Mouse (Mus musculus) neural tube, embryonic 13.5 days (tissue): ENCODE measurements around the gene Tulp2. TPM values are rescaled to one million over a fixed set of nuclear protein-coding genes. Genes with fewer than 3 reads are reported as not detected.
"Not testable (repeated sequence)": the region's sequence is repeated elsewhere in the genome, so short reads cannot be mapped to it uniquely, and the experiment has no call there.

Source experiments
- ATAC-seq: fragments of 200-750 bp; cut with Nextera tagmentation; 2 replicates; pipeline ENCODE4 v1.8.0; 2017; ENCODE audit warnings: low read depth, mild to moderate bottlenecking, moderate TSS enrichment, moderate library complexity
- H3K27ac ChIP-seq: fragments of 300-500 bp; sonication (generic); replicated peaks from 2 replicates; pipeline ENCODE4 v1.5.1; 2015; ENCODE audit warnings: moderate library complexity, mild to moderate bottlenecking, inconsistent platforms
- H3K27me3 ChIP-seq: fragments of 300-500 bp; sonication (generic); 2 replicates; pipeline ENCODE4 v1.6.1; 2015; ENCODE audit warnings: mild to moderate bottlenecking, inconsistent platforms
- H3K36me3 ChIP-seq: fragments of 300-500 bp; sonication (generic); 2 replicates; pipeline ENCODE4 v1.6.1; 2015; ENCODE audit warnings: mild to moderate bottlenecking, inconsistent platforms
- H3K4me1 ChIP-seq: fragments of 300-500 bp; sonication (generic); replicated peaks from 2 replicates; pipeline ENCODE4 v1.6.1; 2015; ENCODE audit warnings: inconsistent platforms
- H3K4me2 ChIP-seq: fragments of 300-500 bp; sonication (generic); 2 replicates; pipeline ENCODE4 v1.6.1; 2015; ENCODE audit warnings: inconsistent platforms, mild to moderate bottlenecking, moderate library complexity
- H3K4me3 ChIP-seq: fragments of 300-500 bp; sonication (generic); 2 replicates; pipeline ENCODE4 v1.5.1; 2015; ENCODE audit warnings: mild to moderate bottlenecking, inconsistent platforms
- H3K9ac ChIP-seq: fragments of 300-500 bp; sonication (generic); 2 replicates; pipeline ENCODE4 v1.6.1; 2015; ENCODE audit warnings: moderate library complexity, mild to moderate bottlenecking, inconsistent platforms
- H3K9me3 ChIP-seq: fragments of 300-500 bp; sonication (generic); 2 replicates; pipeline ENCODE4 v1.6.1; 2016; ENCODE audit warnings: inconsistent platforms
- WGBS: fragments of 180-500 bp; shearing (Covaris S2); methylation state at CpG from one replicate; pipeline ENCODE4 v1.1.7; 2015; 5-methylcytosine and 5-hydroxymethylcytosine counted together
- polyA plus RNA-seq: library from polyadenylated mRNA; unstranded; fragments of >200 nt; fragmentation: Nextera tagmentation; extraction: Ambion mirVana; gene quantifications from 2 replicates; pipeline ENCODE4 v1.2.1, GENCODE M21; 2015

Gene Tulp2
- polyA plus RNA-seq, 1 experiment from 2014 or later = 0.13 TPM

GRCm38 (mm10) chr7:45461781-45462180, 19.9 kb upstream of the Tulp2 start:
- Histone ChIP-seq H3K4me3 (no peak overlapping the region), H3K36me3 (peaks cover 56% of the 10 kb centered on the region), H3K27me3 (no peaks in the 10 kb centered on the region), H3K27ac (peak overlapping the region; percentile 54; the same call in 1 of the 2 replicates), H3K9me3 (no peaks in the 10 kb centered on the region), H3K9ac (peak overlapping the region; percentile 54), H3K4me2 (no peak overlapping the region), H3K4me1 (peaks cover 64% of the 10 kb centered on the region)
- WGBS = 72% methylated on average over 4 of the region's 4 CpGs
- ATAC-seq = no peak

- Histone ChIP-seq H3K4me2 (no peak overlapping the region), H3K36me3 (peaks cover 51% of the 10 kb centered on the region), H3K4me1 (peaks cover 62% of the 10 kb centered on the region), H3K27me3 (no peaks in the 10 kb centered on the region), H3K9me3 (no peaks in the 10 kb centered on the region), H3K4me3 (no peak overlapping the region), H3K9ac (no peak overlapping the region), H3K27ac (no peak overlapping the region)
- WGBS = 95% methylated on average over 4 of the region's 4 CpGs
- no peak for ATAC-seq
Observed at GRCm38 (mm10) chr7:45462325-45462724, 19.4 kb upstream of the Tulp2 start.

- H3K27ac ChIP-seq, H3K9ac ChIP-seq, H3K4me2 ChIP-seq, H3K27me3 ChIP-seq, H3K9me3 ChIP-seq, H3K4me3 ChIP-seq, ATAC-seq: not testable (repeated sequence)
- Histone ChIP-seq H3K4me1 (peaks cover 59% of the 10 kb centered on the region), H3K36me3 (peaks cover 45% of the 10 kb centered on the region)
- WGBS = 85% methylated on average over 4 of the region's 4 CpGs
Observed at GRCm38 (mm10) chr7:45462868-45463267, 18.8 kb upstream of the Tulp2 start.

- no peak overlapping the region for H3K27ac ChIP-seq
- H3K27me3 ChIP-seq = no peaks in the 10 kb centered on the region
- H3K36me3 ChIP-seq = peaks cover 40% of the 10 kb centered on the region
- no peak for ATAC-seq
- no peak overlapping the region for H3K4me3 ChIP-seq
- peaks cover 53% of the 10 kb centered on the region for H3K4me1 ChIP-seq
- H3K9me3 ChIP-seq = no peaks in the 10 kb centered on the region
- H3K9ac ChIP-seq = no peak overlapping the region
- 95% methylated on average over 7 of the region's 7 CpGs for WGBS
- H3K4me2 ChIP-seq = no peak overlapping the region
Observed at GRCm38 (mm10) chr7:45463987-45464778, 17.5 kb upstream of the Tulp2 start.

GRCm38 (mm10) chr7:45465112-45465511, 16.6 kb upstream of the Tulp2 start:
- H3K4me3 ChIP-seq = peak overlapping the region; percentile 94
- H3K9ac ChIP-seq = 0 out of 2 replicates have a peak overlapping the region, but pooled peaks have one; percentile 93
- peaks cover 40% of the 10 kb centered on the region for H3K36me3 ChIP-seq
- peaks cover 51% of the 10 kb centered on the region for H3K4me1 ChIP-seq
- peak overlapping the region; percentile 87 for H3K4me2 ChIP-seq
- H3K9me3 ChIP-seq = no peaks in the 10 kb centered on the region
- no peak overlapping the region for H3K27ac ChIP-seq
- H3K27me3 ChIP-seq = no peaks in the 10 kb centered on the region
- no peak for ATAC-seq
- 96% methylated on average over 12 of the region's 12 CpGs for WGBS

- peaks cover 40% of the 10 kb centered on the region for H3K36me3 ChIP-seq
- peak overlapping the region; percentile 94 for H3K4me3 ChIP-seq
- 81% methylated on average over 9 of the region's 9 CpGs for WGBS
Observed at GRCm38 (mm10) chr7:45465549-45465948, 16.1 kb upstream of the Tulp2 start.

GRCm38 (mm10) chr7:45466283-45467089, 15.2 kb upstream of the Tulp2 start, which contains the start of gene Bax:
TSS of gene Bax (minus strand) at chr7:45466898.
- peak within 1 kb of the TSS; percentile 93 for H3K9ac ChIP-seq
- H3K4me2 ChIP-seq = peak within 1 kb of the TSS; percentile 87
- H3K4me3 ChIP-seq = peak within 1 kb of the TSS; percentile 94
- H3K36me3 ChIP-seq = peaks cover 40% of the 10 kb centered on the region
- H3K4me1 ChIP-seq = peaks cover 38% of the 10 kb centered on the region
- peak within 1 kb of the TSS; percentile 82 for H3K27ac ChIP-seq
- peak; percentile 75 for ATAC-seq
- H3K27me3 ChIP-seq = no peaks in the 10 kb centered on the region
- under 1% methylated on average over 55 of the region's 58 CpGs for whole genome bisulfite sequencing
- H3K9me3 ChIP-seq = no peaks in the 10 kb centered on the region

More at GRCm38 (mm10) chr7:45465549-45465948, 16.1 kb upstream of the Tulp2 start:
- Histone ChIP-seq H3K27ac (no peak overlapping the region), H3K4me2 (peak overlapping the region; percentile 87), H3K4me1 (peaks cover 46% of the 10 kb centered on the region), H3K9ac (peak overlapping the region; percentile 93), H3K27me3 (no peaks in the 10 kb centered on the region), H3K9me3 (no peaks in the 10 kb centered on the region)
- ATAC-seq = no peak

GRCm38 (mm10) chr7:45467090-45467670, 14.5 kb upstream of the Tulp2 start:
- H3K4me2 ChIP-seq = peak overlapping the region; percentile 87
- H3K36me3 ChIP-seq = peaks cover 35% of the 10 kb centered on the region
- H3K4me1 ChIP-seq = peaks cover 31% of the 10 kb centered on the region
- peak overlapping the region; percentile 94 for H3K4me3 ChIP-seq
- H3K27me3 ChIP-seq = no peaks in the 10 kb centered on the region
- 39% methylated on average over 7 of the region's 7 CpGs for WGBS
- H3K27ac ChIP-seq = no peak overlapping the region
- peak; percentile 32; the same call in 1 of the 2 replicates for ATAC-seq
- peak overlapping the region; percentile 65 for H3K9ac ChIP-seq
- no peaks in the 10 kb centered on the region for H3K9me3 ChIP-seq

GRCm38 (mm10) chr7:45470869-45471268, 10.8 kb upstream of the Tulp2 start:
- no peak overlapping the region for H3K4me3 ChIP-seq

GRCm38 (mm10) chr7:45475291-45475969, 6.2 kb upstream of the Tulp2 start:
- H3K27me3 ChIP-seq = no peaks in the 10 kb centered on the region
- ATAC-seq = 0 out of 2 replicates have a peak, but pooled peaks have one; percentile 38
- H3K9me3 ChIP-seq = no peaks in the 10 kb centered on the region
- H3K4me1 ChIP-seq = no peaks in the 10 kb centered on the region
- peak overlapping the region; percentile 38; the same call in 1 of the 2 replicates for H3K9ac ChIP-seq
- H3K4me3 ChIP-seq = peak overlapping the region; percentile 17
- no peaks in the 10 kb centered on the region for H3K36me3 ChIP-seq
- 77% methylated on average over 16 of the region's 16 CpGs for WGBS
- peak overlapping the region; percentile 40 for H3K4me2 ChIP-seq
- no peak overlapping the region for H3K27ac ChIP-seq

More at GRCm38 (mm10) chr7:45470869-45471268, 10.8 kb upstream of the Tulp2 start:
- Histone ChIP-seq H3K36me3 (no peaks in the 10 kb centered on the region), H3K9ac (no peak overlapping the region), H3K9me3 (no peaks in the 10 kb centered on the region), H3K4me2 (no peak overlapping the region), H3K4me1 (peaks cover 11% of the 10 kb centered on the region), H3K27ac (no peak overlapping the region), H3K27me3 (no peaks in the 10 kb centered on the region)
- WGBS = 6% methylated on average over 3 of the region's 3 CpGs
- ATAC-seq = no peak

- H3K27me3 ChIP-seq = no peaks in the 10 kb centered on the region
- H3K9ac ChIP-seq = no peak overlapping the region
- ATAC-seq = no peak
- H3K27ac ChIP-seq = no peak overlapping the region
- 61% methylated on average over 1 of the region's 1 CpGs for WGBS
- H3K4me2 ChIP-seq = no peak overlapping the region
- H3K4me1 ChIP-seq = no peaks in the 10 kb centered on the region
- H3K4me3 ChIP-seq = no peak overlapping the region
- no peaks in the 10 kb centered on the region for H3K9me3 ChIP-seq
- no peaks in the 10 kb centered on the region for H3K36me3 ChIP-seq
Observed at GRCm38 (mm10) chr7:45476453-45476852, 5.2 kb upstream of the Tulp2 start.
